Comparison of ENCODE assay signal across 8 mouse cellular contexts in the genomic region with DNA sequence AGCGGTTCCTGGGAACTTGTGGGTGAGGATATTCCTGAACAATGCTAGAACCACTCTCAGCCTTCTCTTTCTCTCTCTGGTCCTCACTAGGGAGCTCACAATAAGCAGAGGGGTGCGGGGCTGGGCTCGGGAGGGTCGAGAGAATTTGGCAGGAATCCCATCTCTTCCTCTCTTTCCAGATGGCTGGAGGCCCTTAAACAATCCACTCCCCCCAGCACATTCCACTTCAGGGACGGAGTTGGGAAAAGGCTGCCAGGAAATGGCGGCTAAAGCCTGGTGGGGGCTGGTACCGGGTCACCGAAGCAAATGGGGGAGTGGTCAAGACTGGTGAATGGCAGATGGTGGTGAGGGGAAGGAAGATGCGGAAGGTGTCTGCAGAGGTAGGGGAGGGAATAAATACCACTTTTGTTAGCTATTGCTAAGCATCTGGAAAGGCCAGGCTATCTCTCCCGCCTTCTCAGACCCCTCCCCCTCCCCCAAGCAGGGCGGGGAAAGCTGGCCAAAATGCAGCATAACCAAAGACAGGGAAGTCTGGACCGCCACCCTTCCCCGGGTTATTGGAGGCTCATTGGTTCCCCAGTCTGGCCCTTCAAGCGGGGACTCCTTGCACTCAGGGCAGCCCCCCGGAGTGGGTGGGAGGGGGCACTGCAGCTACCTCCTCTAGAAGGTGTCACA. TPM values are rescaled to one million over a fixed set of nuclear protein-coding genes. Genes with fewer than 3 reads are reported as not detected.
A peak's percentile ranks its signal among the peaks of the same experiment; 100 is the strongest.
DNase-seq lines count a peak whose midpoint lies in the region; ATAC-seq and TF ChIP-seq lines count a peak whose summit lies in the region.

No protein-coding gene starts in this region.

- H3K4me1 ChIP-seq in MEL (ENCODE audit: control insufficient read depth in 1 of 2, insufficient read depth in 2 of 2, low read length in 2 of 2) = peaks cover 5 to 15% of the 10 kb centered on the region in 2 experiments
- H3K4me1 ChIP-seq in embryonic facial prominence, embryonic 14.5 days (ENCODE audit: control insufficient read depth, insufficient read depth, low read length) = no peaks in the 10 kb centered on the region
- H3K4me1 ChIP-seq in kidney, adult 2 months (ENCODE audit: control insufficient read depth, insufficient read depth, low read length) = peaks cover 4% of the 10 kb centered on the region; the same call in 1 of the 2 replicates
- no peaks in the 10 kb centered on the region for H3K4me1 ChIP-seq in lung, adult 2 months (ENCODE audit: control insufficient read depth, insufficient read depth, low read length)
- H3K4me1 ChIP-seq in neural tube, embryonic 14.5 days (ENCODE audit: control insufficient read depth, insufficient read depth, low read length) = no peaks in the 10 kb centered on the region

- TF ChIP-seq EP300 in MEL (IDR thresholded peaks at IDR 0.05; ENCODE audit: low read depth in 1 of 2, low read length in 2 of 2) = 0 out of 4 replicates have a peak, but pooled peaks of 1 of the 2 experiments have one; percentile 34

- WGBS in embryonic facial prominence, embryonic 14.5 days = 19% methylated on average over 13 of the region's 15 CpGs
- WGBS in kidney, adult 2 months = 2% methylated on average over 15 of the region's 15 CpGs
- WGBS in lung, adult 2 months = 24% methylated on average over 15 of the region's 15 CpGs
- 16% methylated on average over 13 of the region's 15 CpGs for WGBS in neural tube, embryonic 14.5 days

- peaks cover 0 to 15% of the 10 kb centered on the region in 2 experiments; a peak in 2 of 4 replicates for H3K36me3 ChIP-seq in MEL (ENCODE audit: control insufficient read depth in 1 of 2, insufficient read depth in 2 of 2, low read length in 2 of 2)
- no peaks in the 10 kb centered on the region for H3K36me3 ChIP-seq in embryonic facial prominence, embryonic 14.5 days (ENCODE audit: control insufficient read depth, insufficient read depth, low read length)
- H3K36me3 ChIP-seq in kidney, adult 2 months (ENCODE audit: control insufficient read depth, insufficient read depth, low read length) = no peaks in the 10 kb centered on the region
- no peaks in the 10 kb centered on the region for H3K36me3 ChIP-seq in neural tube, embryonic 14.5 days (ENCODE audit: control insufficient read depth, insufficient read depth, low read length)

- peak overlapping the region; percentile 50 for H3K4me2 ChIP-seq in embryonic facial prominence, embryonic 14.5 days (ENCODE audit: low read depth, low read length)
- H3K4me2 ChIP-seq in neural tube, embryonic 14.5 days (ENCODE audit: low read depth, low read length) = peak overlapping the region; percentile 30

- peak overlapping the region; percentile 66 to 81 for H3K4me3 ChIP-seq in MEL (ENCODE audit: control insufficient read depth in 1 of 2, insufficient read depth in 1 of 2, low read depth in 2 of 2, low read length in 2 of 2)
- H3K4me3 ChIP-seq in embryonic facial prominence, embryonic 14.5 days (ENCODE audit: low read depth, low read length) = peak overlapping the region; percentile 28
- peak overlapping the region; percentile 50 for H3K4me3 ChIP-seq in kidney, adult 2 months (ENCODE audit: insufficient read depth, low read depth, low read length)
- peak overlapping the region; percentile 62 for H3K4me3 ChIP-seq in lung, adult 2 months (replicated peaks; ENCODE audit: extremely low read depth, low read depth, low read length)
- H3K4me3 ChIP-seq in neural tube, embryonic 14.5 days (ENCODE audit: low read depth, low read length) = peak overlapping the region; percentile 11; the same call in 1 of the 2 replicates

- no peaks in the 10 kb centered on the region; the same call in 1 of the 2 replicates for H3K79me2 ChIP-seq in MEL (ENCODE audit: control insufficient read depth, insufficient read depth, low read length, poor library complexity)

- no peaks in the 10 kb centered on the region; a peak in 1 of 4 replicates for H3K27me3 ChIP-seq in MEL (ENCODE audit: control insufficient read depth in 1 of 2, insufficient read depth in 2 of 2, low read length in 2 of 2)
- peaks cover 3% of the 10 kb centered on the region; the same call in 1 of the 2 replicates for H3K27me3 ChIP-seq in embryonic facial prominence, embryonic 14.5 days (replicated peaks; ENCODE audit: control insufficient read depth, insufficient read depth, low read length)
- H3K27me3 ChIP-seq in kidney, adult 2 months (replicated peaks; ENCODE audit: control insufficient read depth, insufficient read depth, low read length) = no peaks in the 10 kb centered on the region
- H3K27me3 ChIP-seq in neural tube, embryonic 14.5 days (ENCODE audit: control insufficient read depth, insufficient read depth, low read length) = no peaks in the 10 kb centered on the region

- ATAC-seq in embryonic facial prominence, embryonic 14.5 days (ENCODE audit: low read depth) = peak; percentile 90
- ATAC-seq in neural tube, embryonic 14.5 days (ENCODE audit: low read depth) = peak; percentile 86

- no peak for TF ChIP-seq RAD21 in MEL (IDR thresholded peaks at IDR 0.05; ENCODE audit: low read depth, low read length)

- TF ChIP-seq POLR2A in MEL (IDR thresholded peaks at IDR 0.05; ENCODE audit: control insufficient read depth in 1 of 2, insufficient read depth in 1 of 2, low read depth in 1 of 2, low read length in 2 of 2, poor library complexity in 1 of 2) = peak in 1 of 2 experiments; percentile 59; a peak in 3 of 4 replicates
- TF ChIP-seq POLR2A in kidney, adult 2 months (IDR thresholded peaks at IDR 0.05; ENCODE audit: low read depth, low read length) = no peak
- no peak for TF ChIP-seq POLR2A in lung, adult 2 months (IDR thresholded peaks at IDR 0.05; ENCODE audit: borderline replicate concordance, extremely low read depth, low read depth, low read length)

- H3K27ac ChIP-seq in MEL (ENCODE audit: control insufficient read depth, low read depth, low read length) = peak overlapping the region; percentile 72
- H3K27ac ChIP-seq in embryonic facial prominence, embryonic 14.5 days (replicated peaks; ENCODE audit: low read depth, low read length) = peak overlapping the region; percentile 86
- H3K27ac ChIP-seq in kidney, adult 2 months (ENCODE audit: insufficient read depth, low read depth, low read length) = peak overlapping the region; percentile 59; the same call in 1 of the 2 replicates
- H3K27ac ChIP-seq in neural tube, embryonic 14.5 days (ENCODE audit: low read depth, low read length) = peak overlapping the region; percentile 73

- no peak for TF ChIP-seq CTCF in MEL (IDR thresholded peaks at IDR 0.05 in 2 of 3, conservative IDR thresholded peaks at IDR 0.05 in 1 of 3; ENCODE audit: control insufficient read depth in 1 of 3, insufficient read depth in 1 of 3, low read depth in 2 of 3, low read length in 3 of 3, poor library complexity in 1 of 3, severe bottlenecking in 1 of 3)
- TF ChIP-seq CTCF in kidney, adult 2 months (conservative IDR thresholded peaks at IDR 0.05; ENCODE audit: insufficient read depth, insufficient read length, low read depth, low read length) = no peak
- TF ChIP-seq CTCF in lung, adult 2 months (IDR thresholded peaks at IDR 0.05; ENCODE audit: insufficient read depth, low read length) = no peak

- DNase-seq in MEL (ENCODE audit: low read depth, low spot score) = peak; percentile 88
- peak; percentile 41 to 66 for DNase-seq in adrenal gland, postnatal 36 days
- DNase-seq in embryonic facial prominence, embryonic 14.5 days (ENCODE audit: low spot score) = peak; percentile 89
- peak; percentile 46 to 54 for DNase-seq in heart, adult 9 months (ENCODE audit: low spot score in 2 of 2)
- DNase-seq in kidney, adult 2 months = peak; percentile 46
- peak; percentile 48 for DNase-seq in lung, adult 2 months
- peak; percentile 13 to 26 for DNase-seq in urinary bladder, postnatal 36 days (ENCODE audit: low spot score in 2 of 2)

- H3K9me3 ChIP-seq in MEL (replicated peaks; ENCODE audit: insufficient read depth, low read length) = no peaks in the 10 kb centered on the region
- no peaks in the 10 kb centered on the region for H3K9me3 ChIP-seq in embryonic facial prominence, embryonic 14.5 days (ENCODE audit: control insufficient read depth, low read length)
- no peaks in the 10 kb centered on the region for H3K9me3 ChIP-seq in neural tube, embryonic 14.5 days (ENCODE audit: control insufficient read depth, low read length)

- peak overlapping the region; percentile 78 for H3K9ac ChIP-seq in MEL (ENCODE audit: control insufficient read depth, low read depth, low read length, poor library complexity, severe bottlenecking)
- peak overlapping the region; percentile 55 for H3K9ac ChIP-seq in embryonic facial prominence, embryonic 14.5 days (ENCODE audit: low read depth, low read length)
- no peak overlapping the region for H3K9ac ChIP-seq in neural tube, embryonic 14.5 days (replicated peaks; ENCODE audit: low read depth, low read length)

RNA-seq across cellular contexts. Expression of a gene that starts 11.4 kb away (rescaled TPM):
- 127 and 134 TPM in 2 replicates for total RNA-seq in MEL (2012; rRNA removed)
- 100 to 1,000 TPM; 200 to 295 TPM for polyA plus RNA-seq in MEL (2012; ENCODE audit: insufficient read depth in 1 of 2, insufficient read length in 2 of 2, low read depth in 1 of 2, low replicate concordance in 2 of 2, missing spikeins in 1 of 2)
- total RNA-seq in adrenal gland, postnatal 36 days (2021) = 100 to 1,000 TPM; 104 to 115 TPM
- polyA plus RNA-seq in embryonic facial prominence, embryonic 14.5 days (2014; fragmentation: Nextera tagmentation; extraction: Ambion mirVana) = 93.9 and 97.4 TPM in 2 replicates
- 11.8 and 20.5 TPM in 2 replicates for polyA plus RNA-seq in kidney, adult 2 months (2012; rRNA removed)
- 9.8 and 23.7 TPM in 2 replicates for polyA plus RNA-seq in lung, adult 2 months (2012; rRNA removed)
- 88.0 and 129 TPM in 2 replicates for polyA plus RNA-seq in neural tube, embryonic 14.5 days (2014; fragmentation: Nextera tagmentation; extraction: Ambion mirVana)

RNA-seq across cellular contexts. Expression of a gene that starts 11.5 kb away (rescaled TPM):
- 10.0 and 10.2 TPM in 2 replicates for total RNA-seq in MEL (2012; rRNA removed)
- polyA plus RNA-seq in MEL (2012; ENCODE audit: insufficient read depth in 1 of 2, insufficient read length in 2 of 2, low read depth in 1 of 2, low replicate concordance in 2 of 2, missing spikeins in 1 of 2) = 10 to 100 TPM in 1 of 2 experiments, not detected in 1; 17.0 TPM
- total RNA-seq in adrenal gland, postnatal 36 days (2021) = 10 to 100 TPM; 10.3 to 12.2 TPM
- 3.9 and 4.9 TPM in 2 replicates for polyA plus RNA-seq in embryonic facial prominence, embryonic 14.5 days (2014; fragmentation: Nextera tagmentation; extraction: Ambion mirVana)
- polyA plus RNA-seq in kidney, adult 2 months (2012; rRNA removed) = 2.0 and 2.7 TPM in 2 replicates
- polyA plus RNA-seq in lung, adult 2 months (2012; rRNA removed) = 1.5 and 2.6 TPM in 2 replicates
- 2.3 and 3.2 TPM in 2 replicates for polyA plus RNA-seq in neural tube, embryonic 14.5 days (2014; fragmentation: Nextera tagmentation; extraction: Ambion mirVana)

RNA-seq across cellular contexts. Expression of a gene that starts 27.0 kb away (rescaled TPM):
- total RNA-seq in MEL (2012; rRNA removed) = 6,735 and 6,935 TPM in 2 replicates
- polyA plus RNA-seq in MEL (2012; ENCODE audit: insufficient read depth in 1 of 2, insufficient read length in 2 of 2, low read depth in 1 of 2, low replicate concordance in 2 of 2, missing spikeins in 1 of 2) = 1,000 to 10,000 TPM in 1 of 2 experiments, not detected in 1; 1,673 TPM
- total RNA-seq in adrenal gland, postnatal 36 days (2021) = 100 to 1,000 TPM; 243 to 272 TPM
- polyA plus RNA-seq in embryonic facial prominence, embryonic 14.5 days (2014; fragmentation: Nextera tagmentation; extraction: Ambion mirVana) = 496 and 585 TPM in 2 replicates
- 142 and 219 TPM in 2 replicates for polyA plus RNA-seq in kidney, adult 2 months (2012; rRNA removed)
- 73.7 and 105 TPM in 2 replicates for polyA plus RNA-seq in lung, adult 2 months (2012; rRNA removed)
- 181 and 189 TPM in 2 replicates for polyA plus RNA-seq in neural tube, embryonic 14.5 days (2014; fragmentation: Nextera tagmentation; extraction: Ambion mirVana)

RNA-seq across cellular contexts. Expression of a gene that starts 29.1 kb away (rescaled TPM):
- total RNA-seq in MEL (2012; rRNA removed) = 134 and 137 TPM in 2 replicates
- polyA plus RNA-seq in MEL (2012; ENCODE audit: insufficient read depth in 1 of 2, insufficient read length in 2 of 2, low read depth in 1 of 2, low replicate concordance in 2 of 2, missing spikeins in 1 of 2) = 100 to 1,000 TPM; 291 to 327 TPM
- total RNA-seq in adrenal gland, postnatal 36 days (2021) = 1 to 10 TPM in 1 of 2 experiments, under 1 TPM in 1; 0.79 to 1.0 TPM
- polyA plus RNA-seq in embryonic facial prominence, embryonic 14.5 days (2014; fragmentation: Nextera tagmentation; extraction: Ambion mirVana) = 1.4 and 2.1 TPM in 2 replicates
- polyA plus RNA-seq in kidney, adult 2 months (2012; rRNA removed) = 0.29 and 0.70 TPM in 2 replicates
- polyA plus RNA-seq in lung, adult 2 months (2012; rRNA removed) = 1.6 and 3.3 TPM in 2 replicates
- polyA plus RNA-seq in neural tube, embryonic 14.5 days (2014; fragmentation: Nextera tagmentation; extraction: Ambion mirVana) = 0.20 and 0.80 TPM in 2 replicates

Comparison
In these comparisons a context has a peak if more than half of its experiments do, and no peak if none do; other contexts are left out.
1. Peak in every context shown above with its lines: DNase-seq, ATAC-seq, H3K4me3 ChIP-seq and H3K27ac ChIP-seq.
2. DNase-seq: peak in every context shown above with its lines; median percentile 89 in embryonic facial prominence, embryonic 14.5 days; 88 in MEL; 54 in adrenal gland, postnatal 36 days; 50 in heart, adult 9 months; 48 in lung, adult 2 months; 46 in kidney, adult 2 months; 20 in urinary bladder, postnatal 36 days.
3. H3K4me3 ChIP-seq: peak in every context shown above with its lines; median percentile 74 in MEL; 62 in lung, adult 2 months; 50 in kidney, adult 2 months; 28 in embryonic facial prominence, embryonic 14.5 days; 11 in neural tube, embryonic 14.5 days.